Mouse (Mus musculus) retina, postnatal 1 day (tissue): Measurements from ENCODE around the gene Efhc1.

Experiments used
- DNase-seq: peaks from one replicate; pipeline ENCODE4 v3.0.0-alpha.2; 2012

The Efhc1 gene

GRCm38 (mm10) chr1:20954876-20955275 lies 3.5 kb downstream of the Efhc1 start:
- DNase-seq = no peak

- DNase-seq = no peak
Measured at GRCm38 (mm10) chr1:20969642-20970041, 18.2 kb downstream of the Efhc1 start.

- no peak for DNase-seq
Measured at GRCm38 (mm10) chr1:20973389-20973788, 22.0 kb downstream of the Efhc1 start.

- no peak for DNase-seq
Measured at GRCm38 (mm10) chr1:20974341-20975135, 23.1 kb downstream of the Efhc1 start.

GRCm38 (mm10) chr1:20980553-20980952 lies 29.1 kb downstream of the Efhc1 start:
- DNase-seq = no peak

- no peak for DNase-seq
Measured at GRCm38 (mm10) chr1:20981764-20982163, 30.3 kb downstream of the Efhc1 start.

- no peak for DNase-seq
Measured at GRCm38 (mm10) chr1:20984103-20984502, 32.7 kb downstream of the Efhc1 start.

- DNase-seq = no peak
Measured at GRCm38 (mm10) chr1:20984582-20984981, 33.2 kb downstream of the Efhc1 start.

GRCm38 (mm10) chr1:20986378-20987056 lies 35.1 kb downstream of the Efhc1 start:
- no peak for DNase-seq

- DNase-seq = peak; percentile 39
Measured at GRCm38 (mm10) chr1:20989461-20990083, 38.1 kb downstream of the Efhc1 start.

- DNase-seq = no peak
Measured at GRCm38 (mm10) chr1:20993690-20994089, 42.3 kb downstream of the Efhc1 start.

- DNase-seq = no peak
Measured at GRCm38 (mm10) chr1:20994338-20994737, 42.9 kb downstream of the Efhc1 start.

- peak; percentile 19 for DNase-seq
Measured at GRCm38 (mm10) chr1:20995331-20995986, 44.0 kb downstream of the Efhc1 start.

GRCm38 (mm10) chr1:20996603-20997327 lies 45.3 kb downstream of the Efhc1 start:
- no peak for DNase-seq

- DNase-seq = no peak
Measured at GRCm38 (mm10) chr1:20997328-20997689, 45.9 kb downstream of the Efhc1 start.

- no peak for DNase-seq
Measured at GRCm38 (mm10) chr1:20997881-20998389, 46.5 kb downstream of the Efhc1 start.

GRCm38 (mm10) chr1:21002246-21003142 lies 51.1 kb downstream of the Efhc1 start:
- DNase-seq = no peak

- no peak for DNase-seq
Measured at GRCm38 (mm10) chr1:21004596-21004995, 53.2 kb downstream of the Efhc1 start.

- no peak for DNase-seq
Measured at GRCm38 (mm10) chr1:21006775-21007174, 55.3 kb downstream of the Efhc1 start.

- no peak for DNase-seq
Measured at GRCm38 (mm10) chr1:21007941-21008701, 56.7 kb downstream of the Efhc1 start.

GRCm38 (mm10) chr1:21008891-21009290 lies 57.5 kb downstream of the Efhc1 start:
- no peak for DNase-seq
